Comparison of ENCODE assay signal across 11 mouse cellular contexts in the genomic region with DNA sequence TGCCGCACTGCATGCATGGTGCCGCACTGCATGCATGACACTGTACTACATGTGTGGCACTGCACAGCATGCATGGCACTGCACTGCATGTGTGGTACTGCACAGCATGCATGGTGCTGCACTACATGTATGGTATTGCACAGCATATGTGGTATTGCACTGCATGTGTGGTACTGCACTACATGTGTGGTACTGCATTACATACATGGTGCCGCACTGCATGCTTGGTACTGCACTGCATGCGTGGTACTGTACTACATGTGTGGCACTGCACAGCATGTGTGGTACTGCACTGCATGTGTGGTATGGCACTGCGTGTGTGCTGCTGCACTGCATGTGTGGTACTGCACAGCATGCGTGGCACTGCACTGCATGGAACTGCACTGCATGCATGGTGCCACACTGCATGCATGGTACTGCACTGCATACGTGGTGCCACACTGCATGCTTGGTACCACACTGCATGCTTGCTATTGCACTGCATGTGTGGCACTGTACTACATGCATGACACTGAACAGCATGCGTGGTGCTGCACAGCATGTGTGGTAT.
DNase-seq lines count a peak whose midpoint lies in the region; ATAC-seq and TF ChIP-seq lines count a peak whose summit lies in the region.
"Had no signal": no experiment of that assay in that cellular context is flagged by ENCODE, and none has a peak within 500 bp of the region (broad histone marks: within the 10 kb centered on the region; RNA-seq: fewer than 3 reads in every experiment).

No protein-coding gene starts in this region.

- no peak overlapping the region for H3K27ac ChIP-seq in lung, embryonic 16.5 days (ENCODE audit: low read length)
- no peak overlapping the region for H3K27ac ChIP-seq in forebrain, embryonic 11.5 days (ENCODE audit: low read depth, low read length)
- H3K27ac ChIP-seq in hindbrain, embryonic 16.5 days (ENCODE audit: low read depth, low read length): no peak overlapping the region

- H3K4me2 ChIP-seq in lung, embryonic 16.5 days (ENCODE audit: low read depth, low read length): no peak overlapping the region
- H3K4me2 ChIP-seq in forebrain, embryonic 11.5 days (ENCODE audit: low read depth, low read length, severe bottlenecking): no peak overlapping the region
- H3K4me2 ChIP-seq in hindbrain, embryonic 16.5 days (ENCODE audit: low read length): no peak overlapping the region
- no peak overlapping the region for H3K4me2 ChIP-seq in myocyte (ENCODE audit: low read depth)

- H3K36me3 ChIP-seq in lung, embryonic 16.5 days (ENCODE audit: control insufficient read depth, insufficient read depth, low read length): no peaks in the 10 kb centered on the region
- H3K36me3 ChIP-seq in forebrain, embryonic 11.5 days (ENCODE audit: control insufficient read depth, insufficient read depth, low read length): no peaks in the 10 kb centered on the region
- H3K36me3 ChIP-seq in hindbrain, embryonic 16.5 days (ENCODE audit: control insufficient read depth, insufficient read depth, low read length): no peaks in the 10 kb centered on the region
- no peaks in the 10 kb centered on the region for H3K36me3 ChIP-seq in myocyte (ENCODE audit: control insufficient read depth, insufficient read depth)

- no peak overlapping the region for H3K9ac ChIP-seq in lung, embryonic 16.5 days (ENCODE audit: low read length)
- no peak overlapping the region for H3K9ac ChIP-seq in forebrain, embryonic 11.5 days (ENCODE audit: low read length)
- no peak overlapping the region for H3K9ac ChIP-seq in hindbrain, embryonic 16.5 days (ENCODE audit: low read depth, low read length)

- 96% methylated on average over 8 of the region's 8 CpGs for WGBS in lung, embryonic 16.5 days
- 97% methylated on average over 8 of the region's 8 CpGs for WGBS in forebrain, embryonic 11.5 days
- WGBS in hindbrain, embryonic 16.5 days: 95% methylated on average over 8 of the region's 8 CpGs

- H3K4me3 ChIP-seq in lung, embryonic 16.5 days (ENCODE audit: low read length): no peak overlapping the region
- no peak overlapping the region for H3K4me3 ChIP-seq in forebrain, embryonic 11.5 days (ENCODE audit: low read depth, low read length)
- no peak overlapping the region for H3K4me3 ChIP-seq in hindbrain, embryonic 16.5 days (ENCODE audit: low read length)
- no peak overlapping the region for H3K4me3 ChIP-seq in myocyte

- no peaks in the 10 kb centered on the region for H3K9me3 ChIP-seq in lung, embryonic 16.5 days (ENCODE audit: control insufficient read depth, low read length)
- no peaks in the 10 kb centered on the region for H3K9me3 ChIP-seq in forebrain, embryonic 11.5 days (ENCODE audit: control insufficient read depth, low read length)
- no peaks in the 10 kb centered on the region for H3K9me3 ChIP-seq in hindbrain, embryonic 16.5 days (ENCODE audit: control insufficient read depth, low read length)

- H3ac ChIP-seq in myocyte (ENCODE audit: control insufficient read depth, insufficient read length): peak overlapping the region; percentile 3

- H3K79me2 ChIP-seq in myocyte (ENCODE audit: control insufficient read depth, insufficient read depth): no peaks in the 10 kb centered on the region

- TF ChIP-seq POLR2A in myocyte (IDR thresholded peaks at IDR 0.05; ENCODE audit: insufficient read length, low read depth): no peak

- no peak for DNase-seq in lung, postnatal 36 days
- no peak for DNase-seq in forebrain, embryonic 11.5 days (ENCODE audit: low spot score)
- no peak for DNase-seq in embryo, embryonic 11 days
- no peak for DNase-seq in layer of hippocampus, adult 9-11 months
- DNase-seq: gastrocnemius, postnatal 25 days; kidney, postnatal 4 days; thymus, postnatal 36 days had no signal

- no peaks in the 10 kb centered on the region for H3K27me3 ChIP-seq in lung, embryonic 16.5 days (ENCODE audit: control insufficient read depth, insufficient read depth, low read depth, low read length)
- no peaks in the 10 kb centered on the region for H3K27me3 ChIP-seq in forebrain, embryonic 11.5 days (ENCODE audit: control insufficient read depth, insufficient read depth, low read length)
- no peaks in the 10 kb centered on the region for H3K27me3 ChIP-seq in hindbrain, embryonic 16.5 days (replicated peaks; ENCODE audit: control insufficient read depth, insufficient read depth, low read length)
- H3K27me3 ChIP-seq in myocyte (ENCODE audit: control insufficient read depth, insufficient read depth, insufficient read length): no peaks in the 10 kb centered on the region

- ATAC-seq in lung, embryonic 16.5 days (ENCODE audit: low read depth): 0 out of 2 replicates have a peak, but pooled peaks have one; percentile 31
- peak; percentile 42; the same call in 1 of the 2 replicates for ATAC-seq in forebrain, embryonic 11.5 days (replicated peaks; ENCODE audit: low FRiP score)
- ATAC-seq in hindbrain, embryonic 16.5 days: peak; percentile 34
- no peak for ATAC-seq in activated CD4-positive, CD25-positive, alpha-beta regulatory T cell, adult 4 months

- peaks cover 9% of the 10 kb centered on the region for H3K4me1 ChIP-seq in lung, embryonic 16.5 days (replicated peaks; ENCODE audit: control insufficient read depth, insufficient read depth, low read length)
- 0 out of 2 replicates have a peak, but pooled peaks cover 2% of the 10 kb centered on the region for H3K4me1 ChIP-seq in forebrain, embryonic 11.5 days (replicated peaks; ENCODE audit: control insufficient read depth, insufficient read depth, low read length)
- no peaks in the 10 kb centered on the region for H3K4me1 ChIP-seq in hindbrain, embryonic 16.5 days (ENCODE audit: control insufficient read depth, insufficient read depth, low read depth, low read length)

TF ChIP-seq in myocyte, 11 proteins besides CTCF, POLR2A, EP300 and RAD21:
- TF ChIP-seq POLR2AphosphoS2 (IDR thresholded peaks at IDR 0.05; ENCODE audit: insufficient read length, low read depth) (no peak), E2F4 (IDR thresholded peaks at IDR 0.05; ENCODE audit: insufficient read depth) (no peak), SRF (IDR thresholded peaks at IDR 0.05; ENCODE audit: control insufficient read depth, insufficient read length, low read depth) (no peak), MYOD1 (IDR thresholded peaks at IDR 0.05; ENCODE audit: control insufficient read depth in 1 of 3, insufficient read length in 2 of 3, low read depth in 2 of 3) (no peak), USF1 (IDR thresholded peaks at IDR 0.05; ENCODE audit: low read depth) (no peak), MAX (IDR thresholded peaks at IDR 0.05; ENCODE audit: low read depth) (no peak), REST (IDR thresholded peaks at IDR 0.05; ENCODE audit: insufficient read depth, insufficient read length) (no peak), MYOG (IDR thresholded peaks at IDR 0.05; ENCODE audit: control insufficient read depth in 1 of 3, insufficient read depth in 1 of 3, insufficient read length in 2 of 3, low read depth in 2 of 3) (no peak), TCF3 (IDR thresholded peaks at IDR 0.05; ENCODE audit: insufficient read length, low read depth) (no peak), CEBPB (IDR thresholded peaks at IDR 0.05; ENCODE audit: insufficient read depth, poor library complexity, severe bottlenecking) (no peak), TCF12 (IDR thresholded peaks at IDR 0.05; ENCODE audit: insufficient read depth, poor library complexity, severe bottlenecking) (no peak)
